Mouse (Mus musculus) B cell, adult (primary cell): Measurements from ENCODE around the gene Prrg1. TPM values are rescaled to one million over a fixed set of nuclear protein-coding genes. Genes with fewer than 3 reads are reported as not detected.

ENCODE experiments used
- total RNA-seq: library from RNA; stranded (reverse); gene quantifications from 4 replicates; pipeline ENCODE4 v1.2.4, GENCODE M21; 2023; ENCODE audit not compliant: inconsistent age

Prrg1 gene
- total RNA-seq: 0.33 to 0.64 TPM (median 0.40 TPM) in 4 replicates

GRCm38 (mm10) chrX:78583202-78584004, at the start of gene Prrg1:
Prrg1 (minus strand) TSS chrX:78583896.

Other genes with a start within 250 kb of the Prrg1 start
- gene 4930480E11Rik, start 214.3 kb downstream of the Prrg1 start, total RNA-seq: not detected in 4 replicates
- gene Fam47c, start 153.9 kb upstream of the Prrg1 start, total RNA-seq: not detected in 4 replicates